Mouse (Mus musculus): ENCODE measurements at regions not wholly inside any gene's neighbourhood (a gene's known extent, or its start where the extent isn't known, plus 50 kb on each side); places are given as distances from the start of the nearest gene placed in this dataset.

DNA sequence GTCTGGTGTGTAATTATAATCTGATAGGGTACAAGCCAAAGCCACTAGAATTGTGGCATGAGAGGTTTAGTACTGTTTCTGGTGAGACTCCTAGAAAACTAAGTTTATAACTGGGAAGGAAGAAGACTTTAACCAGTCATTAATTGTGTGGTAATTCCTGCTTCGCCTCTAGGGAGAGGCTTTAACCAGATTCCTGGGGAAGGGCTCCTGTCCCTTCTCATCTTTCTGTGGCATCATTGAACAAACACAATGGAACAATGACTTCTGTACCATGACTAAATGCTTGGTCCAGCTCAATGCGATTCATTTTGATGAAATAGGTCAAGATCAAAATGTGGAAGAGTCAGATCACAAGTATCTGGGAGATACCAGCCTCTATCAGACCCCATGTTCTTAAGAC is 206.6 kb downstream of the 1700129C05Rik start:
- Histone ChIP-seq H3K9ac (ENCODE audit: insufficient read depth, low read depth) (no peak overlapping the region), H3K4me2 (ENCODE audit: insufficient read depth, low read depth, poor library complexity, severe bottlenecking) (no peak overlapping the region), H3K79me2 (replicated peaks; ENCODE audit: control insufficient read depth, extremely low read depth, insufficient read depth, poor library complexity, severe bottlenecking) (no peaks in the 10 kb centered on the region), H3K27ac (ENCODE audit: insufficient read depth, low read depth) (no peak overlapping the region), H3K9me3 (replicated peaks; ENCODE audit: low read length) (no peaks in the 10 kb centered on the region), H3K36me3 (replicated peaks in 1 of 2; ENCODE audit: control insufficient read depth in 1 of 2, insufficient read depth in 1 of 2, low read length in 1 of 2) (no peaks in the 10 kb centered on the region), H3K4me1 (ENCODE audit: control insufficient read depth in 1 of 2, insufficient read depth in 2 of 2) (peaks cover 0 to 4% of the 10 kb centered on the region in 2 experiments; a peak in 2 of 4 replicates), H3K27me3 (replicated peaks) (no peaks in the 10 kb centered on the region), H3K4me3 (replicated peaks in 1 of 3; ENCODE audit: low read depth in 2 of 3, low read length in 2 of 3, poor library complexity in 1 of 3) (no peak overlapping the region)
- dilution Hi-C loops (cut with MboI; ENCODE audit: extremely low pct_ligation_motif_present, extremely low pct_unique_long_range_greater_than_20kb, low sequenced_read_pairs): no loop called here
- DNase-seq (ENCODE audit: extremely low read depth): no peak
- no peak for TF ChIP-seq RCOR1 (conservative IDR thresholded peaks at IDR 0.05; ENCODE audit: low read depth, low read length)
- TF ChIP-seq CTCF (conservative IDR thresholded peaks at IDR 0.05 in 1 of 2, IDR thresholded peaks at IDR 0.05 in 1 of 2; ENCODE audit: low read depth in 2 of 2, low read length in 2 of 2): no peak
- TF ChIP-seq MAFK (IDR thresholded peaks at IDR 0.05; ENCODE audit: insufficient replicate concordance, low read length): no peak
- TF ChIP-seq MAZ (IDR thresholded peaks at IDR 0.05; ENCODE audit: low read depth, low read length): no peak
- no peak for TF ChIP-seq TBP (conservative IDR thresholded peaks at IDR 0.05; ENCODE audit: low read depth, low read length)
- no peak for TF ChIP-seq CHD1 (IDR thresholded peaks at IDR 0.05; ENCODE audit: low read depth, low read length)
- no peak for TF ChIP-seq GABPA (IDR thresholded peaks at IDR 0.05; ENCODE audit: insufficient replicate concordance, low read depth, low read length)
- TF ChIP-seq E2F4 (IDR thresholded peaks at IDR 0.05; ENCODE audit: insufficient replicate concordance, low read depth, low read length): no peak
- in situ Hi-C loops (cut with MboI; ENCODE audit: low pct_ligation_motif_present, low pct_unique_long_range_greater_than_20kb, low sequenced_read_pairs): no loop called here

DNA sequence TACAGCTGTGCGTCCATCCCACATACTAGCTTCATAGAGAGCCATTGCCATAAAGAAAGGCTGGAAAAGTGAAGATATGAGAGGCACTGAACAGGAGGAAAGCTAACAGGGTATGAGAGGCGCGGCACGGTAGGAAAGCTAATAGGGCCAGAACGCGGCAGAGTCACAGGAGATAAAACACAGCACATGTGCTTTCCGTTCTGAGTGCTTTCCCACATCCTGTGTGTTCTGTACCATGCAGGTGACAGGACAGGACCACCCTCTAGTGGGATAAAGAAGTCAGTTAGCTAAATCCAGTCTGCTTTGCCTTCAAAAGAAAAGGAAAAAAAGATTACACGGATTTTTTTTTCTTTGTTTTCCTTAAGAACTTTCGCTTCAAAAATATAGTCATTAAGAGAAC is 224.8 kb downstream of the 1700129C05Rik start:
- in situ Hi-C loops (cut with MboI; ENCODE audit: low pct_ligation_motif_present, low pct_unique_long_range_greater_than_20kb, low sequenced_read_pairs): no loop called here
- no peaks in the 10 kb centered on the region for H3K9me3 ChIP-seq (replicated peaks; ENCODE audit: low read length)
- H3K36me3 ChIP-seq (replicated peaks in 1 of 2; ENCODE audit: control insufficient read depth in 1 of 2, insufficient read depth in 1 of 2, low read length in 1 of 2): no peaks in the 10 kb centered on the region
- DNase-seq (ENCODE audit: extremely low read depth): peak; percentile 61
- H3K4me1 ChIP-seq (ENCODE audit: control insufficient read depth in 1 of 2, insufficient read depth in 2 of 2): peaks cover 7 to 15% of the 10 kb centered on the region in 2 experiments; a peak in 2 of 4 replicates
- peak overlapping the region; percentile 63; the same call in 1 of the 2 replicates for H3K9ac ChIP-seq (ENCODE audit: insufficient read depth, low read depth)
- H3K27me3 ChIP-seq (replicated peaks): no peaks in the 10 kb centered on the region
- peak overlapping the region; percentile 87 for H3K4me2 ChIP-seq (ENCODE audit: insufficient read depth, low read depth, poor library complexity, severe bottlenecking)
- H3K79me2 ChIP-seq (replicated peaks; ENCODE audit: control insufficient read depth, extremely low read depth, insufficient read depth, poor library complexity, severe bottlenecking): no peaks in the 10 kb centered on the region
- dilution Hi-C loops (cut with MboI; ENCODE audit: extremely low pct_ligation_motif_present, extremely low pct_unique_long_range_greater_than_20kb, low sequenced_read_pairs): no loop called here
- H3K27ac ChIP-seq (ENCODE audit: insufficient read depth, low read depth): no peak overlapping the region
- peak overlapping the region in 2 of 3 experiments; percentile 24 to 42 for H3K4me3 ChIP-seq (replicated peaks in 1 of 3; ENCODE audit: low read depth in 2 of 3, low read length in 2 of 3, poor library complexity in 1 of 3)
- TF ChIP-seq USF1 (IDR thresholded peaks at IDR 0.05; ENCODE audit: low read depth, low read length): no peak
- TF ChIP-seq UBTF (IDR thresholded peaks at IDR 0.05; ENCODE audit: low read depth, low read length): no peak
- TF ChIP-seq BHLHE40 (IDR thresholded peaks at IDR 0.05; ENCODE audit: low read depth, low read length): peak; percentile 50
- no peak for TF ChIP-seq E2F4 (IDR thresholded peaks at IDR 0.05; ENCODE audit: insufficient replicate concordance, low read depth, low read length)
- no peak for TF ChIP-seq MAZ (IDR thresholded peaks at IDR 0.05; ENCODE audit: low read depth, low read length)
- no peak for TF ChIP-seq JUND (conservative IDR thresholded peaks at IDR 0.05; ENCODE audit: low read depth, low read length)
- peak; percentile 53 for TF ChIP-seq RAD21 (IDR thresholded peaks at IDR 0.05; ENCODE audit: low read depth, low read length)
- no peak for TF ChIP-seq TBP (conservative IDR thresholded peaks at IDR 0.05; ENCODE audit: low read depth, low read length)
- TF ChIP-seq MAX (IDR thresholded peaks at IDR 0.05; ENCODE audit: low read length): peak; percentile 61; the same call in 1 of the 2 replicates
- TF ChIP-seq IRF4 (IDR thresholded peaks at IDR 0.05; ENCODE audit: low read depth, low read length): no peak
- peak in 1 of 2 experiments; percentile 32; a peak in 2 of 4 replicates for TF ChIP-seq CTCF (conservative IDR thresholded peaks at IDR 0.05 in 1 of 2, IDR thresholded peaks at IDR 0.05 in 1 of 2; ENCODE audit: low read depth in 2 of 2, low read length in 2 of 2)
- TF ChIP-seq MAFK (IDR thresholded peaks at IDR 0.05; ENCODE audit: insufficient replicate concordance, low read length): no peak
- peak; percentile 25; the same call in 1 of the 2 replicates for TF ChIP-seq SMC3 (IDR thresholded peaks at IDR 0.05; ENCODE audit: low read depth, low read length)

Measured in CH12.LX (cell line).